Mouse (Mus musculus) thymus, adult 2 months (tissue): ENCODE data around the gene Itprip.

Experiments used
- CTCF ChIP-seq: fragments of 200-500 bp; IDR thresholded peaks from 2 replicates; pipeline ENCODE4 v1.5.1; 2012; ENCODE audit warnings: mild to moderate bottlenecking, control low read depth, low read length, moderate library complexity, borderline replicate concordance; ENCODE audit not compliant: control insufficient read depth, poor library complexity, insufficient read depth; ENCODE audit errors: extremely low read depth
- POLR2A ChIP-seq: fragments of 200-500 bp; IDR thresholded peaks from 2 replicates; pipeline ENCODE4 v1.6.1; 2012; ENCODE audit warnings: mild to moderate bottlenecking, low read length, control low read depth, moderate library complexity; ENCODE audit not compliant: control insufficient read depth, poor library complexity, insufficient read depth; ENCODE audit errors: extremely low read depth

DNA sequence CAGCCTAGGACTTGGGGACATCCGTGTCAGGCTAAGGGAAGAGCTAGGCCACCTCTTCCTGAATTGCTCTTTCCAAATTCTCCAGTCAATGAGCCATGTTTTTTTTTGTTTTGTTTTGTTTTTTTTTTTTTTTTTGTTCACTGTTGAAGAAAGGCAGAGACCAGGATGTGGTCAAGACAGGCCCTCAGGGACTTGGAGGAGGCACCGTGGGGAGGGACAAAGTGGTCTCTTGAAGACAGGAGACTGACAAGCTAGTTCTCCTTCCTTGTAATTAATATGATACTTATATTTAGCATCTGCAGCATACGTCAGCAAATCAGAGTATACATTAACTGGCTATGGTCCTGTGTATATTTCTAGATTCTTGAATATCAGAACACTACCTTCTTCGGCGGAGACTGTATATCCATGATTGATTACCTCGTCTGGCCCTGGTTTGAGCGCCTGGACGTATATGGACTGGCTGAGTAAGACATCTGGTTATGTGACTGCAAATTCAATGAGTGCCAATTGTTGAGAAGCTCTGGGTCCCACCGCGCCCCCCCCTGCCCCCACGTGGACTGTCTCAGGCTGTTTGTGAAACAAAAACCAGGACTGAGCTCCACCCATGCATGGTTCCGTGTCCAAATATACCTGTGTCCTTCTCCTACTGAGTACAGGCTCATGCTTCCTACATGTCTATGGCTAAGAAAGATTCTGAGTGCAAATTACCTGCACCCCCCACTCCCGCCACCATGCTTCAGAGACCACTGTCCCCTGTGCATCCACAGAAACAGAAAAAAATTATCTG is 34.6 kb downstream of the Itprip start:
- TF ChIP-seq POLR2A: no peak
- TF ChIP-seq CTCF: no peak
